Mouse (Mus musculus) embryonic facial prominence, embryonic 15.5 days (tissue): ENCODE data around the gene Ttll10. TPM values are rescaled to one million over a fixed set of nuclear protein-coding genes. Genes with fewer than 3 reads are reported as not detected.

Experiments used
- ATAC-seq: fragments of 200-750 bp; cut with Nextera tagmentation; 2 replicates; pipeline ENCODE4 v1.8.0; 2017; ENCODE audit warnings: low read depth, moderate TSS enrichment; ENCODE audit not compliant: insufficient number of reproducible peaks, low FRiP score, low TSS enrichment
- H3K27ac ChIP-seq: fragments of 300-500 bp; sonication (generic); replicated peaks from 2 replicates; pipeline ENCODE4 v1.5.1; 2015; ENCODE audit warnings: mild to moderate bottlenecking, inconsistent platforms
- H3K27me3 ChIP-seq: fragments of 300-500 bp; sonication (generic); 2 replicates; pipeline ENCODE4 v1.6.1; 2015; ENCODE audit warnings: inconsistent platforms
- H3K36me3 ChIP-seq: fragments of 300-500 bp; sonication (generic); 2 replicates; pipeline ENCODE4 v1.6.1; 2015; ENCODE audit warnings: mild to moderate bottlenecking, inconsistent platforms
- H3K4me1 ChIP-seq: fragments of 300-500 bp; sonication (generic); 2 replicates; pipeline ENCODE4 v1.6.1; 2015; ENCODE audit warnings: inconsistent platforms
- H3K4me2 ChIP-seq: fragments of 300-500 bp; sonication (generic); replicated peaks from 2 replicates; pipeline ENCODE4 v1.6.1; 2015; ENCODE audit warnings: mild to moderate bottlenecking, inconsistent platforms
- H3K4me3 ChIP-seq: fragments of 300-500 bp; sonication (generic); replicated peaks from 2 replicates; pipeline ENCODE4 v1.5.1; 2015; ENCODE audit warnings: mild to moderate bottlenecking, inconsistent platforms
- H3K9ac ChIP-seq: fragments of 300-500 bp; sonication (generic); 2 replicates; pipeline ENCODE4 v1.6.1; 2015; ENCODE audit warnings: inconsistent platforms
- H3K9me3 ChIP-seq: fragments of 300-500 bp; sonication (generic); replicated peaks from 2 replicates; pipeline ENCODE4 v1.6.1; 2016; ENCODE audit warnings: inconsistent platforms
- WGBS: fragments of 180-500 bp; shearing (Covaris S2); methylation state at CpG from one replicate; pipeline ENCODE4 v1.1.7; 2015; 5-methylcytosine and 5-hydroxymethylcytosine counted together
- polyA plus RNA-seq: library from polyadenylated mRNA; unstranded; fragments of >200 nt; fragmentation: Nextera tagmentation; extraction: Ambion mirVana; gene quantifications from 2 replicates; pipeline ENCODE4 v1.2.1, GENCODE M21; 2015

Gene Ttll10
- polyA plus RNA-seq, result 4.0 and 4.3 TPM in 2 replicates

GRCm38 (mm10) chr4:156059261-156059660, at the start of gene Ttll10:
Gene Ttll10, minus strand, starts transcription at chr4:156059414.
- H3K4me1 ChIP-seq, result peaks cover 11% of the 10 kb centered on the region
- no peaks in the 10 kb centered on the region for H3K27me3 ChIP-seq
- peak within 1 kb of the TSS; percentile 36 for H3K4me2 ChIP-seq
- H3K9ac ChIP-seq, result peak within 1 kb of the TSS; percentile 19; the same call in 1 of the 2 replicates
- no peaks in the 10 kb centered on the region for H3K36me3 ChIP-seq
- peak within 1 kb of the TSS; percentile 41 for H3K4me3 ChIP-seq
- H3K27ac ChIP-seq, result peak within 1 kb of the TSS; percentile 95
- peak; percentile 71 for ATAC-seq
- H3K9me3 ChIP-seq, result no peaks in the 10 kb centered on the region
- WGBS, result 36% methylated on average over 5 of the region's 5 CpGs

DNA sequence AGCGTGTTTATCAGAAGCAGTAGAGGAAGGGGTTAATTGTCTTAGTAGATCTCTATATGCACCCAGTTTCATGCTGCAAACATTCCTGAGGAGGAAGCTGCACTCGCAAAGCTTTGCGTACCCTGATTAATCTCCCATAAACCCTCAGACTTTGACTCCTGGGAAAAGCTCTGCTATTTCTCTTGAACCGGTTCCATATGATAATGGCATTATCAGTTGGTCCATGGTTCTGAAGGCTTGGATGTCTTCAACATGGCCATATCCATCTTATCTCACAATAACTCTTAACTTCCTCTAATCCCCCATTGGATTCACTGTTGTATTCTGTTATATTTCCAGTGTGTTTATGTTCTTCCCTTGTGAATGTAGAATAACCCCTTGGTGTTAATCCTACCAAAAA, 44.1 kb upstream of the Ttll10 start:
- Histone ChIP-seq H3K4me3 (no peak overlapping the region), H3K9me3 (no peaks in the 10 kb centered on the region), H3K4me2 (no peak overlapping the region), H3K9ac (no peak overlapping the region), H3K27ac (no peak overlapping the region), H3K36me3 (no peaks in the 10 kb centered on the region), H3K4me1 (peaks cover 6% of the 10 kb centered on the region; the same call in 1 of the 2 replicates), H3K27me3 (no peaks in the 10 kb centered on the region)
- ATAC-seq, result no peak
- WGBS, result 76% methylated on average over 4 of the region's 4 CpGs

- Histone ChIP-seq H3K9ac (no peak overlapping the region), H3K27me3 (no peaks in the 10 kb centered on the region), H3K4me1 (no peaks in the 10 kb centered on the region), H3K4me2 (no peak overlapping the region), H3K9me3 (no peaks in the 10 kb centered on the region), H3K4me3 (no peak overlapping the region), H3K36me3 (no peaks in the 10 kb centered on the region), H3K27ac (no peak overlapping the region)
- WGBS, result 33% methylated on average over 3 of the region's 3 CpGs
- ATAC-seq, result no peak
These were observed 42.3 kb upstream of the Ttll10 start for GRCm38 (mm10) chr4:156101481-156101903.

DNA sequence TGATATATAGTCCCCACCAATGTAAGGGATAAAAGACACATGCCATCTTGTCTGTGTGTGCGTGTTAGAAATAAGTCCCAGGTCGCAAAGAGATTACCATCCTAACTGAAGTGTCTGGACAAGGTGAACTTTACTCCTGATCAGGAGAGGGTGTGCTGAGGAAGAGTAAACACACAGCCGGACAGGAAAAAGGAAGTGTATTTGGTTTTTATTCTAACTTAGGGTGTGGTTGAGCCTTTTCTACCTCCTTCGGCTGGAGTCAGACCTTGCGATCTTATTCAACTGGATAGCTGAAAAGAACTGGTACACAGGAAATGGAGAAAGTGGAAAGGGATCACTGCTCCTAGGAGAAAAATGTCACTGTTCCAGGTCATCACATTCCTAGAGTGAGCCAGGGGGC, 41.3 kb upstream of the Ttll10 start:
- Histone ChIP-seq H3K4me2 (no peak overlapping the region), H3K27me3 (no peaks in the 10 kb centered on the region), H3K4me3 (no peak overlapping the region), H3K36me3 (no peaks in the 10 kb centered on the region), H3K9ac (no peak overlapping the region), H3K4me1 (no peaks in the 10 kb centered on the region), H3K27ac (no peak overlapping the region), H3K9me3 (no peaks in the 10 kb centered on the region)
- 85% methylated on average over 5 of the region's 5 CpGs for WGBS
- ATAC-seq, result no peak

GRCm38 (mm10) chr4:156099427-156099826, 40.2 kb upstream of the Ttll10 start:
- Histone ChIP-seq H3K36me3 (no peaks in the 10 kb centered on the region), H3K9me3 (no peaks in the 10 kb centered on the region), H3K4me1 (no peaks in the 10 kb centered on the region), H3K27ac (no peak overlapping the region), H3K27me3 (no peaks in the 10 kb centered on the region), H3K4me2 (no peak overlapping the region), H3K4me3 (no peak overlapping the region), H3K9ac (no peak overlapping the region)
- WGBS, result 74% methylated on average over 6 of the region's 6 CpGs
- ATAC-seq, result no peak

GRCm38 (mm10) chr4:156097770-156098366, 38.7 kb upstream of the Ttll10 start:
- no peaks in the 10 kb centered on the region for H3K4me1 ChIP-seq
- ATAC-seq, result peak; percentile 68
- H3K4me2 ChIP-seq, result no peak overlapping the region
- 42% methylated on average over 9 of the region's 9 CpGs for WGBS
- H3K9me3 ChIP-seq, result no peaks in the 10 kb centered on the region
- H3K4me3 ChIP-seq, result no peak overlapping the region
- H3K27ac ChIP-seq, result peak overlapping the region; percentile 51
- H3K9ac ChIP-seq, result no peak overlapping the region
- H3K36me3 ChIP-seq, result no peaks in the 10 kb centered on the region
- no peaks in the 10 kb centered on the region for H3K27me3 ChIP-seq

DNA sequence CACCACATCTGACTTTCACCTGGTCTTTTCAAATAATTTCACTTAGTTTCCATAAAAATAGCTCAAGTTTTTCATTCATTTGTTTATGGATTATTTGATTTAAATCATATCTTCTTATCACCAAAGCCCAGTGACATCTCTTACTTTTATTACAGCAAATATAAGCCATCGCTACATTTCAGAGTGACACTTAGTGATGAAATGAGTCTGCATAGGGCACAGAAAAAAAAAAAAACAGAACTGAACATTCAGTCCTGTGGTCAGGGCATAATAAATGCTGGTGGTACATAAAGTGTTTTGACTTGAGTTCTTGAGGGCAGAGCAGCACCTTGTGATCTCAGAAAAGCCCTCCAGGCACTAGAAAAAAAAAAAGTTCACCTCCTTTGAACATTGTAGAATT, 37.0 kb upstream of the Ttll10 start:
- Histone ChIP-seq H3K4me3 (no peak overlapping the region), H3K4me1 (no peaks in the 10 kb centered on the region), H3K27ac (no peak overlapping the region), H3K4me2 (no peak overlapping the region), H3K27me3 (no peaks in the 10 kb centered on the region), H3K9ac (no peak overlapping the region), H3K9me3 (no peaks in the 10 kb centered on the region), H3K36me3 (no peaks in the 10 kb centered on the region)
- no peak for ATAC-seq
- 90% methylated on average over 1 of the region's 1 CpGs for WGBS

DNA sequence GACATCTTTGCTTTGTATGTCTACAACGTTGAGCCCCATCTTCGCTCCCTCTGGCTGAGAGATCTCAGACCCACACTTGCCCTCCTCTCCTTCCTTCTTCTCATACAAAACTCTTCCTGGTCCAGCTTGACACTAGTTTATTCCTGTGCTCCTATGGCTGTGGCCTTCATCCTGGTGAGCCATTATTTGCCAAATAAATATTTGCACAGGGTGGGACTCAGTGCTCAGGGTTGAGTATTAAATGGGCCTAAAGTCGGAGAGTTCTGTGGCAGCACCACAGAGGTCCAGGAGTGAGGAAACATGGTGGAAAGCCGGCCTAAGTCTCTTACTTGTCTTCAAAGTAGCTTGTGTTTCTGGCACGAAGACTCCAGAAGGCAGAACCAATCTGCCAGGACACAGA, 34.5 kb upstream of the Ttll10 start:
- H3K4me3 ChIP-seq, result no peak overlapping the region
- H3K4me2 ChIP-seq, result no peak overlapping the region
- no peaks in the 10 kb centered on the region for H3K9me3 ChIP-seq
- no peak overlapping the region for H3K27ac ChIP-seq
- no peak for ATAC-seq
- H3K9ac ChIP-seq, result no peak overlapping the region
- no peaks in the 10 kb centered on the region for H3K36me3 ChIP-seq
- H3K4me1 ChIP-seq, result no peaks in the 10 kb centered on the region
- no peaks in the 10 kb centered on the region for H3K27me3 ChIP-seq
- WGBS, result 79% methylated on average over 5 of the region's 5 CpGs

GRCm38 (mm10) chr4:156092765-156093164, 33.6 kb upstream of the Ttll10 start:
- Histone ChIP-seq H3K27me3 (no peaks in the 10 kb centered on the region), H3K27ac (no peak overlapping the region), H3K4me1 (no peaks in the 10 kb centered on the region), H3K4me2 (no peak overlapping the region), H3K36me3 (no peaks in the 10 kb centered on the region), H3K9ac (no peak overlapping the region), H3K9me3 (no peaks in the 10 kb centered on the region), H3K4me3 (no peak overlapping the region)
- 75% methylated on average over 1 of the region's 1 CpGs for WGBS
- no peak for ATAC-seq

- 59% methylated on average over 1 of the region's 1 CpGs for WGBS
- H3K27me3 ChIP-seq, result no peaks in the 10 kb centered on the region
- no peaks in the 10 kb centered on the region for H3K36me3 ChIP-seq
- no peak overlapping the region for H3K9ac ChIP-seq
- H3K4me2 ChIP-seq, result no peak overlapping the region
- no peak overlapping the region for H3K27ac ChIP-seq
- H3K4me3 ChIP-seq, result no peak overlapping the region
- ATAC-seq, result no peak
- no peaks in the 10 kb centered on the region for H3K4me1 ChIP-seq
- no peaks in the 10 kb centered on the region for H3K9me3 ChIP-seq
These were observed 32.0 kb upstream of the Ttll10 start for GRCm38 (mm10) chr4:156091236-156091635.

DNA sequence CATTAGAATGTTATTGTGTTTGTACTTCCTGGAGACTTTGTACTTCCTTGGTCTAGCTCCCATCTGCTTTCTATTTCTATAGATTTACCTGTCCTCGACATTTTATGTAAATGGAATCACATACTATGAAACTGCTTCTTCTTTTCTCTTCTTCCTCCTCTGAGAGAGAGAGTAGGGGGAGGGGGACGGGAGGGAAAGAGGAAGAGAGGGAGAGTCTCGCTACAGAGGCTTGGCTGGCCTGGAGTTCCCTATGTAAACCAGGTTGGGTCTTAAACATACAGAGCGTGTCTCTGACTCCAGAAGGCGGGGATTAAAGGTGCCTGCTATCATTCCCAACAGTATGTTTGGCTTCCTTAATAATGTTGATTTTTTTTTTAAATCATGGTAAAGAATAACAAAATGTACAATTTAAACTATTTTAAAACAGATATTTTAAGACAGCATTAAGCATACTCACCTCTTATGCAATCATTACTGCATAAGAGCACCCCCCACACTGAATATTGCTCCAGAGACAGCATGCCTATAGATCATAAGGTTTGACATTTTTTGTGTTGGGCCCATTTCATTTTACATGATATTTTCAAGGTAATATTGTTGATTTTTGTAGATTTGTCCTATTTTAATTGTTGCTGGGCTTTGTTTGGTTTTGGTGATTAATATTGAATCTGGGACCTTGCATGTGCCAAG, 28.3 kb upstream of the Ttll10 start:
- H3K4me1 ChIP-seq, result peaks cover 6% of the 10 kb centered on the region; the same call in 1 of the 2 replicates
- no peak overlapping the region for H3K27ac ChIP-seq
- no peak for ATAC-seq
- no peaks in the 10 kb centered on the region for H3K9me3 ChIP-seq
- H3K4me2 ChIP-seq, result no peak overlapping the region
- H3K27me3 ChIP-seq, result no peaks in the 10 kb centered on the region
- H3K9ac ChIP-seq, result no peak overlapping the region
- H3K4me3 ChIP-seq, result no peak overlapping the region
- 29% methylated on average over 5 of the region's 5 CpGs for WGBS
- H3K36me3 ChIP-seq, result no peaks in the 10 kb centered on the region

- peaks cover 10% of the 10 kb centered on the region; the same call in 1 of the 2 replicates for H3K4me1 ChIP-seq
- WGBS, result 83% methylated on average over 8 of the region's 8 CpGs
- H3K4me2 ChIP-seq, result no peak overlapping the region
- no peaks in the 10 kb centered on the region for H3K36me3 ChIP-seq
- H3K9me3 ChIP-seq, result no peaks in the 10 kb centered on the region
- no peak overlapping the region for H3K4me3 ChIP-seq
- H3K9ac ChIP-seq, result no peak overlapping the region
- no peak overlapping the region for H3K27ac ChIP-seq
- ATAC-seq, result no peak
- H3K27me3 ChIP-seq, result no peaks in the 10 kb centered on the region
These were observed 26.0 kb upstream of the Ttll10 start for GRCm38 (mm10) chr4:156085256-156085655.
